Mouse (Mus musculus) E14TG2a.4 (cell line): ENCODE data around the gene Cyp1a1.

ENCODE experiments used
- CTCF ChIP-seq: conservative IDR thresholded peaks from 2 replicates; pipeline ENCODE4 v1.5.1; 2014; ENCODE audit warnings: low read length
- NANOG ChIP-seq: IDR thresholded peaks from 2 replicates; pipeline ENCODE4 v1.6.1; 2014; ENCODE audit warnings: borderline replicate concordance, low read length, mixed read lengths
- POU5F1 ChIP-seq: IDR thresholded peaks from 2 replicates; pipeline ENCODE4 v1.6.1; 2014; ENCODE audit warnings: low read length, borderline replicate concordance

DNA sequence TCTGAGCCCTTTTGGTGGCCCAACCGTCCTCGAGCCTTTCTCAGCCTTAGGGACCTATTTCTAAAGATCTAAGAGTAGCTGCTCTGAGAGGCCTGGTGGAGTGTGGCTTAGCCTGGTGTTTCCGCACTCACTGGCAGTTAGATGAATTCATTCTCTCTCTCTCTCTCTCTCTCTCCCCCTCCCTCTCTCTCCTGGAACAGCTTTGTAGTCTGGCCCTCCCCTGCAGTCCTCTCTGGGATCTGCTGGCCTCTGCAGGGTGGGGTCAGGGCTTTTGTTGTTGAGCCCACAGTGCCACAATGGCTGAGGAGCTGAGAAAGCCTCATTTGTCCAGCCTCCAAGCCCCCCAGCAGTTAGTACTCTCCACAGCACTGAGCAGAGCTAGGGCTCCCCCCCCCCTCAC, 34.9 kb upstream of the Cyp1a1 start:
- TF ChIP-seq CTCF (no peak), POU5F1 (no peak), NANOG (no peak)
